Mouse (Mus musculus) testis, adult 2 months (tissue): ENCODE results near the gene Plppr3.

ENCODE experiments used
- CTCF ChIP-seq: fragments of 200-500 bp; IDR thresholded peaks from 2 replicates; pipeline ENCODE4 v1.5.1; 2012; ENCODE audit warnings: low read depth, mild to moderate bottlenecking, inconsistent platforms, low read length, moderate library complexity; ENCODE audit not compliant: control insufficient read depth, insufficient read depth, insufficient replicate concordance
- POLR2A ChIP-seq: fragments of 200-500 bp; IDR thresholded peaks from 2 replicates; pipeline ENCODE4 v1.6.1; 2012; ENCODE audit warnings: low read depth, mild to moderate bottlenecking, inconsistent platforms, low read length, moderate library complexity; ENCODE audit not compliant: control insufficient read depth

DNA sequence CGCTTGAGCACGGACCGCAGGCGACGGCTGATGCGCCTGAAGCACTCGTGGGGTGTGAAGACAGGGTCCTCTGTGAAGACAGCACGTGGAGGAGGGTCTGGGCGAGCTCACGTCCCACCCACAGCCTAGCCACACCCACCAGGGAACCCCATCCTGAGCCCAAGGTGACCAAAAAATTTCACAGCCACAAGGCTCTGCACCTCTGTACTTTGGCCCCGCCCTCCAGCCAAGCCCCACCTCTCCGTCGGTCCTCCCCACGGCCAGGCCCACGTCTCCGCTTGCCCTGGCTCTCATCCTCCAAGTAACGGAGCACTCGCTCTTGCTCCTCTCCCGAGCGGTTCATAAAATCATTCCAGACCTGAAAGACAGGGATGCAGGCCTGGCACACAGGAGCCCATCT is 38.0 kb upstream of the Plppr3 start:
- TF ChIP-seq CTCF (no peak), POLR2A (no peak)
